Comparison of ENCODE assay signal across 8 mouse cellular contexts in genomic region chr17:31565141-31566056, GRCm38 (mm10). TPM values are rescaled to one million over a fixed set of nuclear protein-coding genes. Genes with fewer than 3 reads are reported as not detected.
DNase-seq lines count a peak whose midpoint lies in the region; ATAC-seq and TF ChIP-seq lines count a peak whose summit lies in the region.

No protein-coding gene starts in this region.

- H3K4me2 ChIP-seq in forebrain, embryonic 15.5 days (replicated peaks), result peak overlapping the region; percentile 84
- H3K4me2 ChIP-seq in hindbrain, embryonic 12.5 days (replicated peaks), result peak overlapping the region; percentile 83

- H3K9ac ChIP-seq in ES-E14 (ENCODE audit: insufficient read depth, low read depth, low read length, poor library complexity, severe bottlenecking), result peak overlapping the region; percentile 92
- peak overlapping the region; percentile 89 for H3K9ac ChIP-seq in forebrain, embryonic 15.5 days (replicated peaks)
- H3K9ac ChIP-seq in hindbrain, embryonic 12.5 days, result peak overlapping the region; percentile 84

- H3K4me1 ChIP-seq in ES-E14 (ENCODE audit: control insufficient read depth in 2 of 2, insufficient read depth in 2 of 2, low read length in 2 of 2, poor library complexity in 1 of 2), result peaks cover 0 to 8% of the 10 kb centered on the region in 2 experiments; a peak in 2 of 4 replicates
- peaks cover 51% of the 10 kb centered on the region for H3K4me1 ChIP-seq in forebrain, embryonic 15.5 days
- peaks cover 35% of the 10 kb centered on the region for H3K4me1 ChIP-seq in hindbrain, embryonic 12.5 days

- DNase-seq in ES-E14 (ENCODE audit: low read depth, low spot score), result no peak
- DNase-seq in brain, embryonic 18.5 days (ENCODE audit: low read depth, low spot score), result peak; percentile 54
- peak; percentile 64 to 69 for DNase-seq in left cerebral cortex, adult 2 months (ENCODE audit: extremely low spot score in 1 of 2, low spot score in 2 of 2)
- peak; percentile 72 for DNase-seq in right cerebral cortex, postnatal 14 days
- peak; percentile 56 for DNase-seq in urinary bladder, postnatal 25 days (ENCODE audit: low spot score)

- intact Hi-C loops in left cerebral cortex, adult 2 months (cut with DNase I), result loop anchor here (2.0 to 5.0 kb wide), 4 partner anchors 45 to 1267 kb away; partner anchors contain the start of genes Ndufv3, U2af1 and Zfp799

- peak; percentile 60 for ATAC-seq in forebrain, embryonic 15.5 days (replicated peaks)
- ATAC-seq in hindbrain, embryonic 12.5 days (ENCODE audit: low FRiP score), result peak; percentile 36

- no peaks in the 10 kb centered on the region for H3K27me3 ChIP-seq in forebrain, embryonic 15.5 days
- no peaks in the 10 kb centered on the region for H3K27me3 ChIP-seq in hindbrain, embryonic 12.5 days

- TF ChIP-seq CTCF in left cerebral cortex, adult 2 months (IDR thresholded peaks at IDR 0.05), result no peak; the same call in 1 of the 2 replicates

- WGBS in forebrain, embryonic 15.5 days, result under 1% methylated on average over 72 of the region's 88 CpGs
- WGBS in hindbrain, embryonic 12.5 days, result under 1% methylated on average over 73 of the region's 88 CpGs
- 1% methylated on average over 77 of the region's 88 CpGs for WGBS in macrophage (ENCODE audit: missing documents)

- H3K27ac ChIP-seq in ES-E14 (ENCODE audit: insufficient read depth, low read depth, low read length, poor library complexity, severe bottlenecking), result peak overlapping the region; percentile 84
- H3K27ac ChIP-seq in forebrain, embryonic 15.5 days (replicated peaks), result peak overlapping the region; percentile 99
- H3K27ac ChIP-seq in hindbrain, embryonic 12.5 days, result peak overlapping the region; percentile 99
- H3K27ac ChIP-seq in left cerebral cortex, adult 2 months, result peak overlapping the region; percentile 95
- 0 out of 2 replicates have a peak overlapping the region, but pooled peaks have one; percentile 10 for H3K27ac ChIP-seq in macrophage

- peaks cover 50% of the 10 kb centered on the region for H3K79me2 ChIP-seq in macrophage (ENCODE audit: inconsistent target)

- in situ Hi-C loops in ES-E14 (cut with MboI; ENCODE audit: low sequenced_read_pairs in 2 of 2, unreplicated experiment in 2 of 2), result no loop called here

- H3K9me3 ChIP-seq in ES-E14 (ENCODE audit: control insufficient read depth, insufficient read depth, low read depth, low read length), result no peaks in the 10 kb centered on the region
- no peaks in the 10 kb centered on the region for H3K9me3 ChIP-seq in forebrain, embryonic 15.5 days
- H3K9me3 ChIP-seq in hindbrain, embryonic 12.5 days (replicated peaks), result no peaks in the 10 kb centered on the region

- H3K4me3 ChIP-seq in ES-E14 (ENCODE audit: insufficient read depth in 1 of 2, low read depth in 1 of 2, low read length in 2 of 2, poor library complexity in 1 of 2, severe bottlenecking in 1 of 2) (peak overlapping the region; percentile 90 to 98), macrophage (ENCODE audit: inconsistent target) (peak overlapping the region; percentile 53)
- peak overlapping the region; percentile 78 for H3K4me3 ChIP-seq in forebrain, embryonic 15.5 days
- H3K4me3 ChIP-seq in hindbrain, embryonic 12.5 days, result peak overlapping the region; percentile 60
- H3K4me3 ChIP-seq in left cerebral cortex, adult 2 months, result peak overlapping the region; percentile 55

- H3K36me3 ChIP-seq in ES-E14 (ENCODE audit: control insufficient read depth, insufficient read depth, low read length, poor library complexity, severe bottlenecking) (no peaks in the 10 kb centered on the region), macrophage (ENCODE audit: inconsistent target) (no peaks in the 10 kb centered on the region)
- no peaks in the 10 kb centered on the region for H3K36me3 ChIP-seq in forebrain, embryonic 15.5 days
- H3K36me3 ChIP-seq in hindbrain, embryonic 12.5 days, result no peaks in the 10 kb centered on the region

TF ChIP-seq in ES-E14, 5 proteins besides CTCF, POLR2A, EP300 and RAD21:
- TF ChIP-seq ZC3H11A (IDR thresholded peaks at IDR 0.05; ENCODE audit: borderline replicate concordance, low read depth, low read length), result no peak
- no peak for TF ChIP-seq HCFC1 (IDR thresholded peaks at IDR 0.05; ENCODE audit: borderline replicate concordance, insufficient read depth, low read length)
- no peak for TF ChIP-seq ZNF384 (IDR thresholded peaks at IDR 0.05; ENCODE audit: low read depth, low read length)
- no peak for TF ChIP-seq CHD2 (IDR thresholded peaks at IDR 0.05; ENCODE audit: low read depth, low read length)
- no peak for TF ChIP-seq MAFK (IDR thresholded peaks at IDR 0.05; ENCODE audit: insufficient read depth, low read depth, low read length)

RNA-seq across cellular contexts. Expression of gene Pknox1, which starts 0.9 kb away (rescaled TPM):
- total RNA-seq in ES-E14 (2012; rRNA removed), result 16.3 and 20.8 TPM in 2 replicates
- polyA plus RNA-seq in forebrain, embryonic 15.5 days (2015; fragmentation: Nextera tagmentation; extraction: Ambion mirVana), result 31.3 and 33.2 TPM in 2 replicates
- 39.8 and 40.2 TPM in 2 replicates for polyA plus RNA-seq in hindbrain, embryonic 12.5 days (2016; fragmentation: Nextera tagmentation; extraction: Ambion mirVana)
- total RNA-seq in left cerebral cortex, adult 2 months (2021), result 10 to 100 TPM; 14.3 to 16.2 TPM
- 10 to 100 TPM; 24.3 to 54.8 (median 37.6) TPM for total RNA-seq in macrophage (2018; cell fraction: chromatin; rRNA removed)
- 10 to 100 TPM; 10.8 to 14.6 (median 13.4) TPM for total RNA-seq in macrophage (2018; cell fraction: cytosol; rRNA removed)
- 10 to 100 TPM; 13.8 to 39.7 (median 25.4) TPM for total RNA-seq in macrophage (2018; cell fraction: nucleus; rRNA removed)
- 6.6 to 12.3 TPM (median 11.2 TPM) in 3 replicates for polyA plus RNA-seq in macrophage (2018)

RNA-seq across cellular contexts. Expression of gene Ndufv3, which starts 45.5 kb away (rescaled TPM):
- total RNA-seq in ES-E14 (2012; rRNA removed), result 206 and 242 TPM in 2 replicates
- 334 and 349 TPM in 2 replicates for polyA plus RNA-seq in forebrain, embryonic 15.5 days (2015; fragmentation: Nextera tagmentation; extraction: Ambion mirVana)
- 230 and 273 TPM in 2 replicates for polyA plus RNA-seq in hindbrain, embryonic 12.5 days (2016; fragmentation: Nextera tagmentation; extraction: Ambion mirVana)
- 100 to 1,000 TPM; 222 to 229 TPM for total RNA-seq in left cerebral cortex, adult 2 months (2021)
- 10 to 100 TPM in 16 of 26 experiments, 1 to 10 TPM in 10; 1.2 to 61.4 (median 13.9) TPM for total RNA-seq in macrophage (2018; cell fraction: chromatin; rRNA removed)
- 100 to 1,000 TPM; 107 to 223 (median 149) TPM for total RNA-seq in macrophage (2018; cell fraction: cytosol; rRNA removed)
- total RNA-seq in macrophage (2018; cell fraction: nucleus; rRNA removed), result 10 to 100 TPM in 25 of 26 experiments, 1 to 10 TPM in 1; 9.7 to 46.9 (median 21.3) TPM
- polyA plus RNA-seq in macrophage (2018), result 192 to 199 TPM (median 195 TPM) in 3 replicates

RNA-seq across cellular contexts. Expression of gene Wdr4, which starts 45.6 kb away (rescaled TPM):
- total RNA-seq in ES-E14 (2012; rRNA removed), result 56.6 and 58.5 TPM in 2 replicates
- polyA plus RNA-seq in forebrain, embryonic 15.5 days (2015; fragmentation: Nextera tagmentation; extraction: Ambion mirVana), result 40.3 and 41.5 TPM in 2 replicates
- 36.2 and 39.0 TPM in 2 replicates for polyA plus RNA-seq in hindbrain, embryonic 12.5 days (2016; fragmentation: Nextera tagmentation; extraction: Ambion mirVana)
- total RNA-seq in left cerebral cortex, adult 2 months (2021), result 10 to 100 TPM; 26.4 to 27.7 TPM
- 10 to 100 TPM; 28.2 to 88.6 (median 42.7) TPM for total RNA-seq in macrophage (2018; cell fraction: chromatin; rRNA removed)
- total RNA-seq in macrophage (2018; cell fraction: cytosol; rRNA removed), result 1 to 10 TPM; 2.3 to 7.4 (median 3.9) TPM
- total RNA-seq in macrophage (2018; cell fraction: nucleus; rRNA removed), result 10 to 100 TPM in 24 of 26 experiments, 1 to 10 TPM in 2; 8.6 to 54.4 (median 20.6) TPM
- polyA plus RNA-seq in macrophage (2018), result 4.1 to 9.5 TPM (median 9.2 TPM) in 3 replicates

Comparison
In these comparisons a context has a peak if more than half of its experiments do, and no peak if none do; other contexts are left out.
1. H3K27ac ChIP-seq: peak in every context shown above with its lines; median percentile 99 in forebrain, embryonic 15.5 days; 99 in hindbrain, embryonic 12.5 days; 95 in left cerebral cortex, adult 2 months; 84 in ES-E14; 10 in macrophage.